Mouse (Mus musculus) small intestine, adult 2 months (tissue): ENCODE results near the gene Ift140. TPM values are rescaled to one million over a fixed set of nuclear protein-coding genes. Genes with fewer than 3 reads are reported as not detected.
"Not testable (repeated sequence)": the region's sequence is repeated elsewhere in the genome, so short reads cannot be mapped to it uniquely, and the experiment has no call there.

ENCODE experiments used
- H3K27ac ChIP-seq: fragments of 200-500 bp; 2 replicates; pipeline ENCODE4 v1.5.1; 2012; ENCODE audit warnings: low read depth, low read length, control low read depth, inconsistent platforms; ENCODE audit not compliant: insufficient read depth
- H3K27me3 ChIP-seq: fragments of 200-500 bp; 2 replicates; pipeline ENCODE4 v1.6.1; 2012; ENCODE audit warnings: mild to moderate bottlenecking, moderate library complexity, low read length, inconsistent platforms; ENCODE audit not compliant: control insufficient read depth, insufficient read depth
- H3K36me3 ChIP-seq: fragments of 200-500 bp; 2 replicates; pipeline ENCODE4 v1.6.1; 2012; ENCODE audit warnings: mild to moderate bottlenecking, low read length, control low read depth, inconsistent platforms; ENCODE audit not compliant: control insufficient read depth, insufficient read depth
- H3K4me1 ChIP-seq: fragments of 200-500 bp; 2 replicates; pipeline ENCODE4 v1.6.1; 2012; ENCODE audit warnings: low read length, inconsistent platforms, mixed read lengths; ENCODE audit not compliant: control insufficient read depth, insufficient read depth, insufficient read length
- H3K4me3 ChIP-seq: fragments of 200-500 bp; 2 replicates; pipeline ENCODE4 v1.5.1; 2012; ENCODE audit warnings: low read depth, mild to moderate bottlenecking, control low read depth, inconsistent platforms, low read length, moderate library complexity
- CTCF ChIP-seq: fragments of 200-500 bp; IDR thresholded peaks from 2 replicates; pipeline ENCODE4 v1.5.1; 2012; ENCODE audit warnings: low read depth, mild to moderate bottlenecking, control low read depth, inconsistent platforms, low read length, moderate library complexity, mixed read lengths; ENCODE audit not compliant: insufficient replicate concordance, insufficient read length; ENCODE audit errors: extremely low read depth
- POLR2A ChIP-seq: fragments of 200-500 bp; IDR thresholded peaks from 2 replicates; pipeline ENCODE4 v1.6.1; 2012; ENCODE audit warnings: low read depth, mild to moderate bottlenecking, control low read depth, inconsistent platforms, low read length, moderate library complexity
- WGBS: fragments of 180-500 bp; shearing (Covaris S2); methylation state at CpG from one replicate; pipeline ENCODE4 v1.1.7; 2018; 5-methylcytosine and 5-hydroxymethylcytosine counted together
- polyA plus RNA-seq: library from polyadenylated mRNA; depleted of rRNA; stranded (reverse); fragments of >200 nt; gene quantifications from 2 replicates; pipeline ENCODE4 v1.2.3, GENCODE M21; 2012

The Ift140 gene
- polyA plus RNA-seq, 1 experiment: 8.4 TPM

- H3K27ac ChIP-seq: peak within 1 kb of the TSS; percentile 81
- peaks cover 2% of the 10 kb centered on the region; the same call in 1 of the 2 replicates for H3K36me3 ChIP-seq
- peak; percentile 47 for TF ChIP-seq POLR2A
- peak; percentile 4; the same call in 1 of the 2 replicates for TF ChIP-seq CTCF
- 3% methylated on average over 40 of the region's 40 CpGs for WGBS
- peaks cover 8% of the 10 kb centered on the region; the same call in 1 of the 2 replicates for H3K4me1 ChIP-seq
- no peaks in the 10 kb centered on the region for H3K27me3 ChIP-seq
- H3K4me3 ChIP-seq: peak within 1 kb of the TSS; percentile 70
Observed at GRCm38 (mm10) chr17:25115664-25116432, 100.0 kb downstream of the Ift140 start, which contains the start of gene Telo2. Telo2 (minus strand) TSS chr17:25115967.

GRCm38 (mm10) chr17:25117263-25117662, 101.4 kb downstream of the Ift140 start:
- 43% methylated on average over 4 of the region's 4 CpGs for WGBS
- Histone ChIP-seq H3K4me3 (no peak overlapping the region), H3K27me3 (no peaks in the 10 kb centered on the region), H3K36me3 (no peaks in the 10 kb centered on the region), H3K4me1 (peaks cover 8% of the 10 kb centered on the region; the same call in 1 of the 2 replicates), H3K27ac (no peak overlapping the region)
- no peak for TF ChIP-seq POLR2A
- TF ChIP-seq CTCF: no peak

GRCm38 (mm10) chr17:25120406-25120805, 104.5 kb downstream of the Ift140 start, which contains the start of gene Ptx4:
Ptx4 (plus strand) TSS chr17:25120760.
- 39% methylated on average over 3 of the region's 3 CpGs for WGBS
- TF ChIP-seq CTCF (no peak), POLR2A (no peak)
- Histone ChIP-seq H3K4me3 (no peak within 1 kb of the TSS), H3K4me1 (peaks cover 4% of the 10 kb centered on the region; the same call in 1 of the 2 replicates), H3K27ac (no peak within 1 kb of the TSS), H3K36me3 (no peaks in the 10 kb centered on the region), H3K27me3 (no peaks in the 10 kb centered on the region)

GRCm38 (mm10) chr17:25123979-25124378, 108.1 kb downstream of the Ift140 start:
- no peaks in the 10 kb centered on the region for H3K36me3 ChIP-seq
- no peaks in the 10 kb centered on the region for H3K27me3 ChIP-seq
- H3K27ac ChIP-seq: no peak overlapping the region
- no peak for TF ChIP-seq POLR2A
- TF ChIP-seq CTCF: peak; percentile 42; the same call in 1 of the 2 replicates
- H3K4me1 ChIP-seq: no peaks in the 10 kb centered on the region
- H3K4me3 ChIP-seq: no peak overlapping the region
- 19% methylated on average over 7 of the region's 7 CpGs for WGBS

GRCm38 (mm10) chr17:25125442-25126060, 109.7 kb downstream of the Ift140 start:
- H3K27me3 ChIP-seq, H3K36me3 ChIP-seq, H3K4me3 ChIP-seq, H3K4me1 ChIP-seq, H3K27ac ChIP-seq: not testable (repeated sequence)
- WGBS: 67% methylated on average over 3 of the region's 3 CpGs

GRCm38 (mm10) chr17:25127079-25127478, 111.2 kb downstream of the Ift140 start:
- WGBS: 21% methylated on average over 8 of the region's 8 CpGs
- Histone ChIP-seq H3K36me3 (no peaks in the 10 kb centered on the region), H3K27me3 (no peaks in the 10 kb centered on the region), H3K4me3 (no peak overlapping the region), H3K27ac (no peak overlapping the region), H3K4me1 (no peaks in the 10 kb centered on the region)
- TF ChIP-seq POLR2A: no peak
- no peak for TF ChIP-seq CTCF

- Histone ChIP-seq H3K27ac (no peak overlapping the region), H3K4me1 (no peaks in the 10 kb centered on the region), H3K36me3 (no peaks in the 10 kb centered on the region), H3K4me3 (no peak overlapping the region), H3K27me3 (no peaks in the 10 kb centered on the region)
- no peak for TF ChIP-seq POLR2A
- no peak for TF ChIP-seq CTCF
- WGBS: 33% methylated on average over 9 of the region's 9 CpGs
Observed at GRCm38 (mm10) chr17:25127681-25128080, 111.8 kb downstream of the Ift140 start.
